Mouse (Mus musculus) layer of hippocampus, adult 2 months (tissue): ENCODE results near the gene Gm20390. TPM values are rescaled to one million over a fixed set of nuclear protein-coding genes. Genes with fewer than 3 reads are reported as not detected.

Experiments used
- DNase-seq, 2 experiments: peaks; one replicate each; pipeline ENCODE4 v3.0.0; 2022; ENCODE audit warnings: low spot score in 2 of 2
- H3K27ac ChIP-seq: fragments of 200-600 bp; 2 replicates; pipeline ENCODE4 v1.8.1; 2022
- H3K4me3 ChIP-seq: fragments of 200-600 bp; 2 replicates; pipeline ENCODE4 v1.8.1; 2022; ENCODE audit warnings: mild to moderate bottlenecking
- CTCF ChIP-seq: fragments of 200-600 bp; conservative IDR thresholded peaks from 2 replicates; pipeline ENCODE4 v1.8.1; 2022; ENCODE audit warnings: antibody characterized with exemption, mild to moderate bottlenecking, moderate library complexity
- total RNA-seq, 2 experiments: library from RNA; stranded (reverse); gene quantifications; 2 replicates each; pipeline ENCODE4 v1.2.3; 2021

Gm20390 gene
- total RNA-seq, 2 experiments from 2014 or later, result 96.8 to 111 TPM

DNA sequence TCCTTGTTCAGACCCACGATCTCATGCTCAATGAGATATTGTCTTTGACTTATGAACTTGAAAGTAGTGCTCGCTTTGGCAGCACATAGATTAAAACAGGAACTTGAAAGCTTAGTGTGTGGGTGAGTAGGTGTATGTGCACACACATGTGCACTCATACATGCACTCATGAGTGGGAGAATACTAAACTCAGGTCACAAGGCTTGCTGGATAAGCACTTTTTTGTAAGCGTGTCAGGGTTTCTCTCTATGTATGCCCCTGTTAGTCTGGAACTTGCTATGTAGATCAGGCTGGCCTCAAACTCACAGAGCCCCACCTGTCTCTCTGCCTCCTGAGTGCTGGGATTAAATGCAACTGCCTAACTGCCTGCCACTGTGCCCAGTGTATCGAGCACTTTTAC lies 18.9 kb upstream of the Gm20390 start:
- TF ChIP-seq CTCF, result no peak
- no peak overlapping the region for H3K27ac ChIP-seq
- no peak for DNase-seq
- H3K4me3 ChIP-seq, result no peak overlapping the region

DNA sequence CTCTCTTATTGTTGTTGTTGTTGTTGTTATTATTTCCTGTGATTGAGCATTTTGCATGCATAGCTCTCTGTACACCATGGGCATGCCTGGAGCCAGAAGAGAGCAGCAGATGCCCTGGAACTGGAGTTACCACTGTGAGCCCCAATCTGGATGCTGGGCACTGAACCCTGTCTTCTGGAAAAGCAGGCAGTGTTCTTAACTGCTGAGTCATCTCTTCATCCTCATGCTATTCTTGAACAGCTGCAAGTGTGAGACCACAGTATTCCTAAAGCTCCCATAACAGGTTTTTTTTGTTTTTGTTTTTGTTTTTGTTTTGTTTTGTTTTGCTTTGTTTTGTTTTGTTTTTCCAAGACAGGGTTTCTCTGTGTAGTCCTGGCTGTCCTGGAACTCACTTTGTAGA lies 18.2 kb upstream of the Gm20390 start:
- Histone ChIP-seq H3K27ac (no peak overlapping the region), H3K4me3 (no peak overlapping the region)
- DNase-seq, result no peak
- TF ChIP-seq CTCF, result no peak

DNA sequence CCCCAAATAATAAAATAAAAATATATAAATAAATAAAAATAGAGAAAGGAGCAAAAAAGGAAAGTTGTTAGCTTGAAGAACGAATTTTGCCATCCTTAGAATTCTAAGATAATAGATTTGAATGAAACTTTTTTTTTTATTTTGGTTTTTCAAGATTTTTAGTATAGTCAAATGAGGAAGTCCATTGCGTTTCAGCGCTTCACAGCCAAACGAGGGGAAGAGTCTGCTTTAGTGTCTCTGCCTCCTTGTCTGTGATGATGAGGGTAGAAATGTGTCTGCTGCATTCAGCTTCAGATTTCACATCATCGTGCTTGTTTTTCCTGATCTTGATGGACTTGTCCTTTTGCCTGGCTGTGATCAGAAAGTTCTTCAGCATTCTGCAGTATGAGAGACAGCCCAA lies 17.2 kb upstream of the Gm20390 start:
- no peak for TF ChIP-seq CTCF
- no peak overlapping the region for H3K4me3 ChIP-seq
- no peak overlapping the region for H3K27ac ChIP-seq
- DNase-seq, result no peak

DNA sequence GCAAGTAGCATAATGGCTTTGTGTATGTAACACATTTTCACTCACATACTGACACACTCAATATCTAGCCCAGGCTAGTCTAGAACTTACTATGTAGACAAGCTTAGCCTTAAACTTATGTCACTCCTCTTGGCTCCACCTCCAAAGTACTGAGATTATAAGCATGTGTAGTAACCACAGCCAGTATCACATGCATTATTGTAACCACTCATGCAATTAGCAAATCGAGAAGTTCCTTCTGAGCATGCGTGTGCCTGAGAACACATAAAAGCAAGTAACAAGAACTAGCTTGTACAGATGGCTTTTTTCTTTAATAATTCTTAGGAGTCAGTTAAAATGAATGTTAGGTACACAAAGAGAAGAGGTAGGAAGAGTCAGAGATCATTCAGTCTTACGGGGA lies 16.5 kb upstream of the Gm20390 start:
- no peak for TF ChIP-seq CTCF
- no peak for DNase-seq
- Histone ChIP-seq H3K27ac (no peak overlapping the region), H3K4me3 (no peak overlapping the region)

DNA sequence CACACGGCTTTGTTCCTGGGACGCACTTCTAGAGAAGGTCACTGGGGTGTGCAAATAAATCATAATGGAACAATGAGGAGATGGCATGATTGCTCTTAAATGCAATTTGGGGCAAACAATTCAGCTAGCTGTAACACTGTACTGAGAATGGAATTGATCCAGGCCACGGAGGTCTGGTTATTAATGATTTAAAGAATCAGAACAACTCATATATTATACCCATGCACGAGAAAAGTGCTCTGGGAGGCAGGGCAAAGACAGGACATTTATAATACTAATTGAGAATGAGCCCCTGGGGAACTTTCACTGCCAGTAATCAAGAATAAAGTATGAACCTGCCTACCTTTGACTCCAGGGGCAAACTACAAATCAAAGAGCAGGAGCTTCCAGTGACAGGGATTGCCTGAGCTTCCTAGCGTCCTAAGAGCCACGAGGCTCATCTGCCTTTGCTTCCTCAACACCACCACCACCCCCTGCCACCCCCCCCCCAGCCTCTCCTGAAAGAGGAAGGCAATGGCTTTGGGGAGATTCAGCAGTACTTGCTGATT lies 11.5 kb upstream of the Gm20390 start:
- no peak for TF ChIP-seq CTCF
- H3K27ac ChIP-seq, result no peak overlapping the region

DNA sequence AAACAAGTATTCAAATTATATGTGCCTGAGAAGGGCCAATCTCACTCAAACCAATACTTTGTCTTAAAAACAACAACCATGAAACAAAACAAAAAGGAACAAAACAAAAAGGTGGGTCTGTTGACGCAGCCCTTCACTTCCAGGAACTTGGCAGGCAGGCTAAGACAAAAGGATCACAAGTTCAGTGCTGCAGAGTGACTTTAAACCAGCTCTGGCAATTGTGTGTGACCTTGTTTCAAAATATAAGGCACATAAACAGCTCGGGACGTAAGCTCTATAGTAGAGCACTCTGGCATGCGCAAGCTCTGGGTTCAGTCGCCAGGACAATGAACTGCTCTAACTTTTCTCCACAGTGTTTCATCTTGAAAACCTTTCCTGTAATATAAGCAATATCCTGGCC lies 4.9 kb upstream of the Gm20390 start:
- H3K4me3 ChIP-seq, result no peak overlapping the region
- no peak overlapping the region for H3K27ac ChIP-seq
- no peak for DNase-seq
- no peak for TF ChIP-seq CTCF

More for the DNA sequence above, 11.5 kb upstream of the Gm20390 start:
- no peak overlapping the region for H3K4me3 ChIP-seq
- DNase-seq, result no peak

DNA sequence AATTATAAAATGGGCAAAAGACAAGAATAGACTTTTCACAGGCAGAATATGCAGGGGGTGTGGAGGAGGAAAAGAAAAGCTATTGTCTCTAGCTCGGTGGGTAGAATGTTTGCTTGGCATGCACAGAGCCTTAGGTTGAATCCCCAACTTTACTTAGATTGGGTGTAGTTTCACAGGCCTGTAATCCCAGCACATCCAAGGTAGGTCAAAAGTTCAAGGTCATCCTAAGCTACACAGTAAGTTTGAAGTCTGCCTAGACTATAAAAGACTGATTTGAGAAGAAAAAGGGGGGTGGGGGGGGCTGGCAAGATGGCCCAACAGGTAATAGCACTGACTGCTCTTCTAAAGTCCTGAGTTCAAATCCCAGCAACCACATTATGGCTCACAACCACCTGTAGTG lies 1.7 kb upstream of the Gm20390 start:
- Histone ChIP-seq H3K27ac (no peak overlapping the region), H3K4me3 (no peak overlapping the region)
- DNase-seq, result no peak
- no peak for TF ChIP-seq CTCF

DNA sequence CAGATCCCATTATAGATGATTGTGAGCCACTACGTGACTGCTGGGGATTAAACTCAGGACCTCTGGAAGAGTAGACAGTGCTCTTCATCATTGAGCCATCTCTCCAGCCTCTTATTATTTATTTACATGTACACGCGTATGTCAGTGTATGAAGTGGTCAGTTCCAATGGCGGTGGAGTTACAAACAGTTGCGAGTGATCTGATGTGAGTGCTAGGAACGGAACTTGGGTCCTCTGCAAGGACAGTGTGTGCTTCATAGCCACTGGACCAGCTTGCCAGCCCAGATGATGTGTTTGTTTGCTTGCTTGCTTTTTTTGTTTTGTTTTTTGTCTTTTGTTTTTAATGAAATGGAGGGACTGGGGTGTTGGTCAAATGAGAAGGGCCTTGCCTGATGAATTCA lies 1.1 kb upstream of the Gm20390 start:
- TF ChIP-seq CTCF, result no peak
- H3K4me3 ChIP-seq, result no peak overlapping the region
- H3K27ac ChIP-seq, result peak overlapping the region; percentile 94
- no peak for DNase-seq

DNA sequence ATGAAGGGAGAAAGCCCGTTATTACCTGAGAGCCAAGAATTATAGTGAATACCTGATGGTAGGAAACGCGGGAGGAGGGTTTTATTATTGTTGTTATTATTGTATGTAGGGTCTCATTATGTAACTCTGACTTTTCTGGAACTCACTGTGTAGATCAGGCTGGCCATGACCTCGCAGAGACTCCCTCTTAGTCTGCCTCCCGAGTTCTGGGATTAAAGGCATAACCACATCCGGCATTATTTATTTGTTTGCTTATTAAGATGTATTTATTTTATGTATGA lies 695 bp upstream of the Gm20390 start:
- H3K4me3 ChIP-seq, result peak overlapping the region; percentile 49
- TF ChIP-seq CTCF, result no peak
- peak overlapping the region; percentile 94 for H3K27ac ChIP-seq
- no peak for DNase-seq

DNA sequence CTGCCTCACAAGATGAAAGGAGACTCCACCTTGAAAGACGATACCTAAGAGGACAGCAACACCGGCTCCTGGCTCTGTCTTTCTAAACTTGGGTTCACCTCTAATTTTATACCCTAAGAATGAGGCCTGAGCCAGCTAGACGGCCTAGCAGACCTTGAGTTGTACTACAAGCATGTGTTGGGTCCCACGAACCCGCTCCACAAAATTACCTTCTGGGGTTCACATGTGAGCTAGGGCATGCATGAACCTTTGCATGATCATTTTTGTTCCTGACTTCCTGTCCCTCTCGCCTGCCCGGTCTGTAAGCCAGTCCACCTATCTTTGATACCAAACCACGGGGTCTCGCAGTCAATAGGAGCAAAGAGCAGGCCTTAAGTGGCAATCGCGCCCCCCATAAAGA lies 712 bp downstream of the Gm20390 start:
- DNase-seq, result no peak
- Histone ChIP-seq H3K27ac (peak overlapping the region; percentile 94), H3K4me3 (peak overlapping the region; percentile 73)
- TF ChIP-seq CTCF, result no peak

DNA sequence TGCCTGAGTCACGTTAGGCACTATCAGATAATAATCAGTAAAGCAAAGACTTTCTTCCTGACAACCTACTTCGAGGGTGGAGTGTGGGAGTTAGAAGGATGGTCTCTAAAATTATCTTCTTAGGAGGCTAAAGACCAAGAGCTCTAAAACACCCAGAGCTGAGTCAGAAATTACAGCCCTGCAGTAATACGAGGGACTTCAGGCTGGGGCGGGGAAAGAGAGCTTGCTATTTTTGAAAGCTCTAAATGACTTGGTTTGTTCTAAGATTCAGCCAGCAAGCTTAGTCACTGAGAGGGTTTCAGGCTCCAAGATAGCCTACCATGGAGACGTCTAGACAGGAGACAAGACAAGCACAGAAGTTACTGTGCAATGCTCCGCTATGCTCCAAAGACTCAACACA lies 2.7 kb downstream of the Gm20390 start:
- DNase-seq, result no peak

DNA sequence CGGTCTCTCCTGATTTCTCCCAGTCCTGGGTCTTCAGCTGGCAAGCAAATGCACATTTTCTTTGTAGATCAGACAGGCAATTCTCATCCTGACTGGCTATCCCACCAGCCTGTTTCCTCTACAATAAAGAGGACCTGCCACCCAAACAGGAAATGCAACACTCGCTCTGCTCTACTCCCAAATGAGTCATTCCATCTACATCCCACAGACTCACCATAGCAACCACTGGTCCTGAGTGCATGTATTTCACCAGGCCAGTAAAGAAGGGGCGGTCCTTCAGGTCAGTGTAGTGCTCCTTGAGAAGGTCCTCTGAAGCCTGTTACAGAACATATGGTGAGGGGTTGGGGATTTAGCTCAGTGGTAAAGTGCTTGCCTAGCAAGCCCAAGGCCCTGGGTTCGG lies 5.1 kb downstream of the Gm20390 start:
- TF ChIP-seq CTCF, result no peak
- Histone ChIP-seq H3K4me3 (no peak overlapping the region), H3K27ac (no peak overlapping the region)
- no peak for DNase-seq

More for the DNA sequence above, 2.7 kb downstream of the Gm20390 start:
- H3K4me3 ChIP-seq, result no peak overlapping the region
- H3K27ac ChIP-seq, result no peak overlapping the region
- TF ChIP-seq CTCF, result no peak

DNA sequence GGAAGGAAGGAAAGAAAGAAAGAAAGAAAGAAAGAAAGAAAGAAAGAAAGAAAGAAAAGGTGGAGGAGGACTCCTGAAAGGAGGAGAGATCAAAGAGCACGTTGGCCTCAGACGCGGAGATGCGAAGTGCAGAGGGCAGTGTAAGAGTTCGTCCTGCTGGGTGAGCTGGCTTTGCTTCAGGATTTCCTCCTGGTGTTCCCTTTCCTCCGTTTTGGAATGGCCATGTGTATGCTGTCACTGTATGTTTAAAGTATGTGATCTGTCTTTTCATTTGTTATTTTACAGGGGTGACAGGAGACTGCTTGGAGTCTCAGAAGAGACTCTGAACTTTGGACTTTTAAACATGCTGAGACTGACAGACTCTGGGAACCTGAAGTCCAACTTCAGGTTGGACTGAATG lies 6.6 kb downstream of the Gm20390 start:
- Histone ChIP-seq H3K27ac (no peak overlapping the region), H3K4me3 (no peak overlapping the region)
- TF ChIP-seq CTCF, result no peak
- DNase-seq, result no peak

DNA sequence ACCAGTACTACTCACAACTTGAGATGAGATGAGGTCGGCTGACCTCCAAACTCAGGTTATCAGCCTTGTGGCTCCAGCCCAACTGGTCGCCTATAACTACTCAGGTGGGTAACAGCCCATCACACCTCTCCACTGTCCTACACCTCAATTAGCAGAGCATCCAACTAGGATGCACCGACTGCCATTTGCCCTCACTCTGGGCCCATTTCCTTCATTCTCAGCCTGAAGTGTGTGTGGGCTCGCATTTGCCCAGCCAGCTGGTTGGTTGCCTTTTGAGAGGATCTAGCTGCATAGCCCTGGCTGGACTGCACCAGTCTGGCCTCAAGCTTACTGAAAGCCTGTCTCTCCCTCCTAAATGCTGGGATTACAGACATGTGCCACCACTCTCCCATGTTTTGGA lies 10.3 kb downstream of the Gm20390 start:
- Histone ChIP-seq H3K4me3 (no peak overlapping the region), H3K27ac (peak overlapping the region; percentile 67; the same call in 1 of the 2 replicates)
- no peak for DNase-seq
- no peak for TF ChIP-seq CTCF

DNA sequence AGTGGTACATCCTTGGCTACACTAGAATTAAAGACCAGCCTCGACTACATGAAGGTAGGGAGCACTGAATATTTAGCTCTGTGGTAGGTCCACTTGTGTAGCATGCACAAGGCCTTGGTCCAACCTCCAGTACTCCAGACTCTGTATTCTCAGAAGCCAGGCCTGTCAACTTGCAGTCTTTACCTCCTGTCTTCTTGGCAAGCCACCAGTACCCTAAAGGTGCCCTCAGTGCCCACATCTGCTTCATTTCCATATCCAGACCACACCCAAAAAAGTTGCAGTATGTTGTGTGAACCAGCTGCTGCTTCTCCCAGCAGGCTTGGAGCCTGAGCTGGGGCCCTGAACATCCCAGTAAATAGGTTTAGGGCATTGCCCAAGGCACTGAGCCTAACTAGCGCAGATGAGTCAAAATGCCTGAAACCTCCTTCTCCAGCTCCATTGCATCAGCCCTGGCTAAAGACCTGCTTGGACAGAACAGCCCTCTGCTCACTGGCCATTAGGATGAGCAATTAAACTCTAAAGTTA lies 11.0 kb downstream of the Gm20390 start:
- no peak overlapping the region for H3K4me3 ChIP-seq
- no peak for TF ChIP-seq CTCF
- H3K27ac ChIP-seq, result peak overlapping the region; percentile 92
- no peak for DNase-seq
